In genomic region chr7:66580687-66581151, GRCm38 (mm10) we compare ENCODE assay signal across 21 mouse cellular contexts.
DNase-seq lines count a peak whose midpoint lies in the region; ATAC-seq and TF ChIP-seq lines count a peak whose summit lies in the region.
"Had no signal": no experiment of that assay in that cellular context is flagged by ENCODE, and none has a peak within 500 bp of the region (broad histone marks: within the 10 kb centered on the region; RNA-seq: fewer than 3 reads in every experiment).

No protein-coding gene starts in this region.

- no peaks in the 10 kb centered on the region for H3K9me3 ChIP-seq in heart, postnatal 0 days (replicated peaks; ENCODE audit: control insufficient read depth, low read length)
- H3K9me3 ChIP-seq: G1E; limb, embryonic 10.5 days; liver, embryonic 12.5 days had no signal

- WGBS in heart, postnatal 0 days: 23% methylated on average over 2 of the region's 2 CpGs

- no peaks in the 10 kb centered on the region for H3K27me3 ChIP-seq in heart, postnatal 0 days (ENCODE audit: control insufficient read depth, insufficient read depth, low read length)
- H3K27me3 ChIP-seq: liver, embryonic 12.5 days had no signal

- no peaks in the 10 kb centered on the region for H3K4me1 ChIP-seq in heart, postnatal 0 days (ENCODE audit: control insufficient read depth, insufficient read depth)
- H3K4me1 ChIP-seq: limb, embryonic 10.5 days; liver, embryonic 12.5 days had no signal

- H3K36me3 ChIP-seq in heart, postnatal 0 days (replicated peaks; ENCODE audit: control insufficient read depth, insufficient read depth, low read length): no peaks in the 10 kb centered on the region
- H3K36me3 ChIP-seq: G1E; limb, embryonic 10.5 days; liver, embryonic 12.5 days had no signal

- intact Hi-C loops in heart, postnatal 14 days (cut with DNase I): no loop called here

- no peak for TF ChIP-seq CTCF in heart, postnatal 0 days (IDR thresholded peaks at IDR 0.05; ENCODE audit: low read depth)
- TF ChIP-seq CTCF in brain, embryonic 14.5 days (IDR thresholded peaks at IDR 0.05; ENCODE audit: borderline replicate concordance, extremely low read depth, insufficient read depth, insufficient read length): no peak

- H3K4me3 ChIP-seq in heart, postnatal 0 days (ENCODE audit: low read depth, low read length): no peak overlapping the region
- H3K4me3 ChIP-seq: gastrocnemius, adult 2 months; heart, adult 2 months; left cerebral cortex, adult 2 months; limb, embryonic 10.5 days; liver, embryonic 12.5 days had no signal

- DNase-seq in heart, postnatal 0 days (ENCODE audit: low spot score): no peak
- no peak for DNase-seq in heart, postnatal 14 days
- DNase-seq in right cerebral cortex, postnatal 10 days (ENCODE audit: low spot score in 2 of 2): peak; percentile 21 to 27
- no peak for DNase-seq in right cerebral cortex, postnatal 4 days
- peak; percentile 12 for DNase-seq in brain, embryonic 14.5 days (ENCODE audit: low read depth)
- no peak for DNase-seq in layer of hippocampus, adult 11-12 months (ENCODE audit: low spot score)
- DNase-seq in adrenal gland, postnatal 4 days (ENCODE audit: low spot score in 2 of 2): no peak
- DNase-seq: adrenal gland, adult 2 months; cerebellum, adult 18-20 months; gastrocnemius, adult 2 months; heart, adult 2 months; heart, postnatal 10 days; kidney, postnatal 10 days; lung, embryonic 14.5 days; thymus, adult 2 months had no signal

- no peak overlapping the region for H3K9ac ChIP-seq in heart, postnatal 0 days (replicated peaks; ENCODE audit: low read depth, low read length)
- H3K9ac ChIP-seq: liver, embryonic 12.5 days; lung, embryonic 14.5 days had no signal

- peak; percentile 39; the same call in 1 of the 2 replicates for ATAC-seq in heart, postnatal 0 days (ENCODE audit: insufficient read depth, low read depth)
- ATAC-seq: inflammation-experienced regulatory T-cells, adult 6 months; liver, embryonic 12.5 days had no signal

- H3K4me2 ChIP-seq in heart, postnatal 0 days (ENCODE audit: low read depth, low read length): no peak overlapping the region
- H3K4me2 ChIP-seq: liver, embryonic 12.5 days; lung, embryonic 14.5 days had no signal

- TF ChIP-seq EP300 in heart, postnatal 0 days (IDR thresholded peaks at IDR 0.05; ENCODE audit: low read depth): no peak

- TF ChIP-seq POLR2A in brain, embryonic 14.5 days (IDR thresholded peaks at IDR 0.05; ENCODE audit: borderline replicate concordance, extremely low read depth, insufficient read depth, insufficient read length, poor library complexity, severe bottlenecking): no peak

- no peak overlapping the region for H3K27ac ChIP-seq in heart, postnatal 0 days (ENCODE audit: low read depth)
- H3K27ac ChIP-seq: gastrocnemius, adult 2 months; heart, adult 2 months; left cerebral cortex, adult 2 months; limb, embryonic 10.5 days; liver, embryonic 12.5 days; macrophage had no signal

Comparison
In these comparisons a context has a peak if more than half of its experiments do, and no peak if none do; other contexts are left out.
1. DNase-seq: peak in right cerebral cortex, postnatal 10 days (2 of 2) and brain, embryonic 14.5 days (single experiment); none in heart, postnatal 0 days (single experiment), heart, postnatal 14 days (0 of 2), right cerebral cortex, postnatal 4 days (single experiment), layer of hippocampus, adult 11-12 months (single experiment) and adrenal gland, postnatal 4 days (0 of 2).